Mouse (Mus musculus): ENCODE measurements around the gene Padi2.

Padi2 gene

GRCm38 (mm10) chr4:140881771-140882170, 24.4 kb upstream of the Padi2 start:
- DNase-seq, result no peak

- no peak for DNase-seq
Observed at GRCm38 (mm10) chr4:140882365-140882764, 23.8 kb upstream of the Padi2 start.

- no peak for DNase-seq
Observed at GRCm38 (mm10) chr4:140882981-140883380, 23.2 kb upstream of the Padi2 start.

GRCm38 (mm10) chr4:140883852-140884251, 22.3 kb upstream of the Padi2 start:
- DNase-seq, result no peak

- DNase-seq, result no peak
Observed at GRCm38 (mm10) chr4:140891525-140892162, 14.5 kb upstream of the Padi2 start.

- DNase-seq, result no peak
Observed at GRCm38 (mm10) chr4:140892163-140892530, 14.0 kb upstream of the Padi2 start.

- no peak for DNase-seq
Observed at GRCm38 (mm10) chr4:140904776-140905425, 1.2 kb upstream of the Padi2 start.

GRCm38 (mm10) chr4:140905426-140905871, 695 bp upstream of the Padi2 start:
- no peak for DNase-seq

- no peak for DNase-seq
Observed at GRCm38 (mm10) chr4:140906827-140907280, 710 bp downstream of the Padi2 start.

- no peak for DNase-seq
Observed at GRCm38 (mm10) chr4:140907306-140908024, 1.3 kb downstream of the Padi2 start.

- DNase-seq, result no peak
Observed at GRCm38 (mm10) chr4:140908627-140909026, 2.5 kb downstream of the Padi2 start.

GRCm38 (mm10) chr4:140909536-140909935, 3.4 kb downstream of the Padi2 start:
- DNase-seq, result no peak

GRCm38 (mm10) chr4:140910661-140911310, 4.6 kb downstream of the Padi2 start:
- no peak for DNase-seq

- no peak for DNase-seq
Observed at GRCm38 (mm10) chr4:140911416-140911815, 5.3 kb downstream of the Padi2 start.

- DNase-seq, result no peak
Observed at GRCm38 (mm10) chr4:140912271-140912833, 6.2 kb downstream of the Padi2 start.

- no peak for DNase-seq
Observed at GRCm38 (mm10) chr4:140913565-140913964, 7.4 kb downstream of the Padi2 start.

- DNase-seq, result no peak
Observed at GRCm38 (mm10) chr4:140914731-140915131, 8.6 kb downstream of the Padi2 start.

GRCm38 (mm10) chr4:140915235-140915634, 9.1 kb downstream of the Padi2 start:
- DNase-seq, result no peak

GRCm38 (mm10) chr4:140916296-140916695, 10.2 kb downstream of the Padi2 start:
- no peak for DNase-seq

GRCm38 (mm10) chr4:140917451-140917850, 11.3 kb downstream of the Padi2 start:
- no peak for DNase-seq

- no peak for DNase-seq
Observed at GRCm38 (mm10) chr4:140919974-140920836, 14.1 kb downstream of the Padi2 start.

GRCm38 (mm10) chr4:140922508-140922907, 16.4 kb downstream of the Padi2 start:
- DNase-seq, result no peak
